Mouse (Mus musculus) left cerebral cortex, adult 18-20 months (tissue): Measurements from ENCODE around the gene Cd72. TPM values are rescaled to one million over a fixed set of nuclear protein-coding genes. Genes with fewer than 3 reads are reported as not detected.
"Not testable (repeated sequence)": the region's sequence is repeated elsewhere in the genome, so short reads cannot be mapped to it uniquely, and the experiment has no call there.

Source experiments
- DNase-seq, 2 experiments: peaks; one replicate each; pipeline ENCODE4 v3.0.0; 2021 to 2022; ENCODE audit warnings: low spot score in 2 of 2, mixed read lengths in 1 of 2
- long read RNA-seq, 2 experiments: library from polyadenylated mRNA; stranded (forward); transcript quantifications; one replicate each; pipeline ENCODE4 v2.0.0; 2021
- total RNA-seq, 2 experiments: library from RNA; stranded (reverse); gene quantifications; 2 replicates each; pipeline ENCODE4 v1.2.3; 2021

The Cd72 gene
- 1 to 10 TPM in 1 of 2 experiments, under 1 TPM in 1; 0.84 to 1.3 TPM for total RNA-seq
- long read RNA-seq, experiment 1: 0 reads
- long read RNA-seq, experiment 2, partial matches to known transcripts: 1 of 2 reads
- long read RNA-seq, experiment 2, other reads (novel, unspliced or antisense): 0 of 2 reads

GRCm38 (mm10) chr4:43454041-43454836 is at the start of gene Cd72:
Cd72 (minus strand) TSS chr4:43454628.
- DNase-seq: peak in 1 of 2 experiments; percentile 39

GRCm38 (mm10) chr4:43503506-43503905 is 49.1 kb upstream of the Cd72 start:
- DNase-seq: no peak

- DNase-seq: no peak
Measured at GRCm38 (mm10) chr4:43503041-43503440, 48.6 kb upstream of the Cd72 start.

DNA sequence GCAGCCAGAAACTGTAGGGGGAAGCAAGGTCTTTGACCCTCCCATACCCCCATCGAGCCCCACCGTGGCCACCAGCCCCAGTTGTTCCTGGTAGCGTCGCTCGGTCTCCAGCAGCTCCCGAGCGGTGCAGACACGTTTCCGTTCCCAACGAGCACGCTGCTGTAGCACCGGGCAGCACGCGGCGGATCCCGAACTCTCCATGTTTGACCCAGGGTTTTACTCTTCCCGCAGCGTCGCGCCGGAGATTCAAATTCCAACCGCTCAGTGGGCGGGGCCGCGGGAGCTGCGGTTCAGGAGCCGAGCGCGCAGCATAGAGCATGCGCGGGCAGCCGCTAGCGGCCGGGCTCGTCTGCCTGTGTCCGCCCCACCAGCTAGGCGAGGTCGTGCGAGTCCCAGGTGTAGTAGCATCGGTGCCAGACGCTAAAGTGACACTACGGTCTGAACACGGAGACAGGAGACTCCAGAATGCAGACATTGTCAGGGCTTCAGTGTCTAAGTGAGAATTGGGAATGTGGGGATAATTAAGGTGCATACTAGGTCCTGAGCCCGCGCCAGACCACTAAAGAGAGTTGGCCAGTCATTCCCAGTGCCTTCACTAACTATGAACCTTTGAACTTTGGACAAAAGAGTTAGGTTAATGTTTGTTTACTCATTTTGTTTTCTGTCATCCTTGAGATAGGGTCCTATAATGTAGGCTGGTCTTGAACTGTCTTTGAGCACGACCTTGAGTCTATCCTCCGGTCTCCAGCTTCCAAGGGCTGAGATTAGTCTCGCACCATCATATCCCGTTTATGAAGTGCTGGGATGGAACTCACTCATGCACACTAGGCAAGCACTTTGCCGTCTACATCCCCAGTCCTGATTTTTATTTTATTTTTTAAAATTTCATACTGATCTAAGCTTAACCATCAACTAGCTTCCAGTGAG is 45.2 kb upstream of the Cd72 start, which contains the start of gene Arhgef39:
Gene Arhgef39, minus strand, starts transcription at position 289 of the 927 bp plus-strand sequence.
- peak; percentile 64 to 82 for DNase-seq

DNA sequence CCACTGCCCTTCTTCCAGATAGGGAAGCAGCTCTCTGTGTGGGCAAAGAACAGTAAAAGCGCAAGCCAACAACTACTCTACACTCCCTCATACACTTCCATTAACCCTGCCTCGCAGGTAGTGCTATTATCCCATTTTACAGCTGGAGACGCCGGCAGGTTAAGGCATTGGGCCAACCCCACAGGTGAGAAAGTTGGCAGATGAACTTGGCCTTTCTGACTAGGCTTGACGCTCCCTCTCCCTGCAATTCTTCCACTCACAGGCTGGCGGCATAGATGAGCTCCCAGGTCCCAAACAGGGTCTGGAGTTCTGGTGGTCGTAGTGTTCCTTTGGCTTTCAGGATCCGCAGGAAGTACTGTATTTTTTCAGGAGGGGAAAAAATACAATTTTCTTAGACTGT is 44.6 kb upstream of the Cd72 start:
- DNase-seq: no peak

DNA sequence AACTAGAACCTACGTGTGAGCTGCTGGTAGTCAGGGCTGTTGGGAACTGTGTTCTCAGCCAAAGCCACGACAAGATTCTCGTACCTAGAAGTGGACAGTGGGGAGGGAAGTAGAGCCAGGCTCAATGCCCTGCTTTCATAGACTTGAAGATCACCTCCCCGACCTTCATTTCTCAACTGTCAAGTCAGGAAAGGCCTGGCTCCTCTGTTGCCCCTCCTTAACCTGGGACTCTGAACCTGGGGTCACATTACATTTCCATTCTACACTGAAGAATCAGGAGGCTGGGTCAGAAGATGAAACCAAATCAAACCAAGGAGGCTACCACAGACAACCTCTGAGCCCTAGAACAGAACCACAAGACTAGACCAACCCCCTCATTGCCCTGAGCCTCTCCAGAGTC is 43.5 kb upstream of the Cd72 start:
- no peak for DNase-seq

- DNase-seq: no peak
Measured at GRCm38 (mm10) chr4:43497405-43497804, 43.0 kb upstream of the Cd72 start.

- no peak for DNase-seq
Measured at GRCm38 (mm10) chr4:43496587-43496986, 42.2 kb upstream of the Cd72 start.

- DNase-seq: no peak
Measured at GRCm38 (mm10) chr4:43493846-43494240, 39.4 kb upstream of the Cd72 start.

DNA sequence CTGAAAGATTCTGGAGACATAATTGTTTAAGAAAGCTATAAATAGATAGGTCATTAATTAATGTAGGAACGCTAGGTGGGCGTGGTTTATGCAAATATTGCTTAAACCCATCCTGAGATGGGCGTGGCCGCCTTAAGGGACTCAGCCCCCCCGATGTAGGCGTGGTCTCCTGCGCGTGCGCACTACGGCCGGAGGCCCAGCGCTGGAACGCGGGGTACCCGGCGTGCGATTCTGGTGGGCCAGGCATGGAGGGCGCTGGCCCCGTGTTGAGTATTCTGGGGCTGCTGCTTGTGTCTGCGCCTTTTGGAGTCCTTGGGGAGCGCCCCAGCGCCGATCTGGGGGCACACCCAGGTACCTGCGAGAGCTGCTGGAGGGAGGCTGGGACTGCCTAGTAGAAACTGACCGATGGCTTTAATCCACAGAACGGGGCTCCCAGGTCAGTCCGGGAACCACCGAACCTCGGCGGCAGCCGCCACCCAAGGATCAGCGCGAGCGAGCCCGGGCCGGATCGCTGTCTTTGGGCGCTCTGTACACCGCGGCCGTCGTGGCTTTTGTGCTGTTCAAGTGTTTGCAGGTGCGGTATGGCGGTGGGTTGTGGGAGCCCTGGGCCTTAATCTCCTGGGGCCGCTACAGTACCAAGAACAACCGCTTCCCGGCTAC is 38.9 kb upstream of the Cd72 start:
- peak; percentile 93 to 95 for DNase-seq

DNA sequence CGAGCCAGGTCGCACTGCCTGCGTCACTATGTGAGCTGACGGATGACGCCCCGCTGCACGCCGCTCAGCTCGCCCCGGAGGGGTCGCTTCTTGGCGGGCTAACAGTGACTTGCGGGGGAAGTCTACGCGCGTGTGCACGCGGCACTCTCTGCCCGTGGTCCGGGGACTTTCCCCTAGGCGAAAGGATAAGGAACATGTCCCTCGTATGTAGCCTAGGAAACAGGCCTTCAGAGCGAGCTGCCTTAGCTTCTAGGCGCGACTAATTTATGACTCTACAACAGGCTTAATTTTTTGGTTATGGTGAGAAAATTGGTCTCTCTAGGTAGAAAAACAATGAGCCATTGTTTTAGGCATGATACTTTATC is 38.4 kb upstream of the Cd72 start, which contains the start of gene Ccdc107:
Gene Ccdc107, plus strand, starts transcription at position 80 of the 365 bp plus-strand sequence.
- peak; percentile 91 to 95 for DNase-seq

DNA sequence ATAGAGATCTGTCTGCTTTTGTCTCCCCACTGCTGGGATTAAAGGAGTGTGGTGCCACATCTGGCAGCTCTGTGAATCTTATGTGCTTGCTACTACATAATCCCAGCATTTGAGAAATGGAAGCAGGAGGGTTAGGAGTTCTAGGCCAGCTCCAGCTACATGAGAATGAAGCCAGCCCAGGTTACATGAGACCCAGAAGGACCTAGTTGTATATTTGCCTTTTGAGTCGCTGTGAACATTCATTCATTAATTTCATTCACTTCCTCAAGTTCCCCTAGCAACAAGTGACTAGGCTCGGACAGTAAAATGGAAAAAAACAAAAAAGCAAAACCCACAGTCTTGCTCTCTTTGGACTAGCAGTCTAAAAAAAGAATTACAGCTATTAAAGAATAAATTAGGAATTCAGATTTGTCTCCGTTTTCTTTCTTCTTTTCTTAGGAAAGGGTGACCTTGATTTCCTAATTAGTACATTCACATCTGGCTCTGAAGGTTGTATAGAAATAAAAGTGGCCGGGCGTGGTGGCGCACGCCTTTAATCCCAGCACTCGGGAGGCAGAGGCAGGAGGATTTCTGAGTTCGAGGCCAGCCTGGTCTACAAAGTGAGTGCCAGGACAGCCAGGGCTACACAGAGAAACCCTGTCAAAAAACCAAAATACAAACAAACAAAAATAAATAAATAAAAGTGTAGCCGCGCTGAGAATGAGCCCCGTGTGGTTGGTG is 37.8 kb upstream of the Cd72 start:
- no peak for DNase-seq

- DNase-seq: no peak
Measured at GRCm38 (mm10) chr4:43490801-43491200, 36.4 kb upstream of the Cd72 start.

DNA sequence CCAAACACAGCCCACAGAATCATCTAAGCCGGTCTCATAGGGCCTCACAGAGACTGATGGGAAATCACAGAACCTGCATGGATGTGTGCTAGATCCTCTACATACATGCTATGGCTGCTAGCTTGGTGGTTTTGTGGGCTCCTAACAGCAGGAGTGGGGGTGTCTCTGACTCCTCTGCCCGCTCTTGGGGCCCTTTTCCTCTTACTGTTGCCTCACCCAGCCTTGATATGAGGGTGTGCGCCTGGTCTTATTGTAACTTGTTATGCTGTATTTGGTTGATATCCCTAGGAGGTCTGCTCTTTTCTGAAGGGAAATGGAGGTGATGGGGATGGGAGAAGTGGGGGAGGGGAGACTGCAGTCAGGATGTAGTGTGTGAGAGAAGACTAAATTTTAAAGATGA is 35.2 kb upstream of the Cd72 start:
- DNase-seq: no peak

GRCm38 (mm10) chr4:43485666-43486065 is 31.2 kb upstream of the Cd72 start:
- DNase-seq: not testable (repeated sequence)

- no peak for DNase-seq
Measured at GRCm38 (mm10) chr4:43483535-43484091, 29.2 kb upstream of the Cd72 start, which contains the start of gene Sit1. Sit1 (minus strand) TSS chr4:43483734.

- no peak for DNase-seq
Measured at GRCm38 (mm10) chr4:43482591-43482990, 28.2 kb upstream of the Cd72 start.

DNA sequence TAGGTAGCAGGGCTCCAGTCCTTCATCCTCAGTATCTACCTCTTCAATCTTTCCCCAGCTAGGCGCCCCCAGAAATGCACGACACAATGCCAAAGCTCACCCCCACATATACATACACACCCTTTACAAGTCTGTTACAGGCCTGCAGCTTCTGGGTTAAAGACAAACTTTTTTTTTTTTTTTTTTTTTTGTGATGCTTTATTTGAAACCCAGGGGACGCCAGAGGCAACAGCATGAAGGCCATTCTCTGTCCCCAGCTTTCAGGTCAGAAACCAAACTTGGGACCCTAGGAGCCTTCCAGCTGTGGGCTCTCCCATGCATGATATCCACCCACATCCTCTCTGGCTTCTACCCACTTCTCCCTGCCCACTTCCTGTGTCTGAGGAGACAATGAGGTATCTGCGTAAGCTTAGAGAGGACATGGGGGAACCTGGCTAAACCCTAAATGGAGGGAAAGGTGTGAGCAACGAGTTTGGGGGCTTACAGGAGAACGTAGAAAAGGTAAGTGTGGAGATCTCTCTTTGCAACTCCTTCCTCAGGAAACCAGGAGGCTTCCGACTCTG is 27.5 kb upstream of the Cd72 start:
- DNase-seq: no peak

GRCm38 (mm10) chr4:43480985-43481384 is 26.6 kb upstream of the Cd72 start:
- no peak for DNase-seq
